Mouse (Mus musculus) forebrain, embryonic 16.5 days (tissue): ENCODE measurements around the gene Satb2. TPM values are rescaled to one million over a fixed set of nuclear protein-coding genes. Genes with fewer than 3 reads are reported as not detected.
A peak's percentile ranks its signal among the peaks of the same experiment; 100 is the strongest.

Source experiments
- ATAC-seq: fragments of 200-750 bp; cut with Nextera tagmentation; 2 replicates; pipeline ENCODE4 v1.8.0; 2017; ENCODE audit warnings: mild to moderate bottlenecking, moderate library complexity
- H3K27ac ChIP-seq: fragments of 300-500 bp; sonication (generic); 2 replicates; pipeline ENCODE4 v1.5.1; 2014; ENCODE audit warnings: low read length, control low read depth
- H3K27me3 ChIP-seq: fragments of 300-500 bp; sonication (generic); replicated peaks from 2 replicates; pipeline ENCODE4 v1.6.1; 2014; ENCODE audit warnings: low read length; ENCODE audit not compliant: control insufficient read depth, insufficient read depth
- H3K36me3 ChIP-seq: fragments of 300-500 bp; sonication (generic); 2 replicates; pipeline ENCODE4 v1.6.1; 2014; ENCODE audit not compliant: control insufficient read depth, insufficient read depth
- H3K4me1 ChIP-seq: fragments of 300-500 bp; sonication (generic); replicated peaks from 2 replicates; pipeline ENCODE4 v1.6.1; 2014; ENCODE audit warnings: low read length; ENCODE audit not compliant: control insufficient read depth, insufficient read depth
- H3K4me2 ChIP-seq: fragments of 300-500 bp; sonication (generic); 2 replicates; pipeline ENCODE4 v1.6.1; 2014; ENCODE audit warnings: mild to moderate bottlenecking, low read length, control low read depth
- H3K4me3 ChIP-seq: fragments of 300-500 bp; sonication (generic); replicated peaks from 2 replicates; pipeline ENCODE4 v1.5.1; 2014; ENCODE audit warnings: mild to moderate bottlenecking, low read length, control low read depth
- H3K9ac ChIP-seq: fragments of 300-500 bp; sonication (generic); replicated peaks from 2 replicates; pipeline ENCODE4 v1.6.1; 2014; ENCODE audit warnings: low read depth, low read length, control low read depth
- H3K9me3 ChIP-seq: fragments of 300-500 bp; sonication (generic); 2 replicates; pipeline ENCODE4 v1.6.1; 2016; ENCODE audit warnings: low read length; ENCODE audit not compliant: control insufficient read depth
- WGBS: fragments of 180-500 bp; shearing (Covaris S2); extraction: QIAGEN DNeasy Blood & Tissue Kit; methylation state at CpG from one replicate; pipeline ENCODE4 v1.1.7; 2014; 5-methylcytosine and 5-hydroxymethylcytosine counted together
- polyA plus RNA-seq: library from polyadenylated mRNA; unstranded; fragments of >200 nt; fragmentation: Nextera tagmentation; extraction: Ambion mirVana; gene quantifications from 2 replicates; pipeline ENCODE4 v1.2.1, GENCODE M21; 2015

Satb2 gene
- polyA plus RNA-seq, 1 experiment from 2014 or later = 74.5 TPM

DNA sequence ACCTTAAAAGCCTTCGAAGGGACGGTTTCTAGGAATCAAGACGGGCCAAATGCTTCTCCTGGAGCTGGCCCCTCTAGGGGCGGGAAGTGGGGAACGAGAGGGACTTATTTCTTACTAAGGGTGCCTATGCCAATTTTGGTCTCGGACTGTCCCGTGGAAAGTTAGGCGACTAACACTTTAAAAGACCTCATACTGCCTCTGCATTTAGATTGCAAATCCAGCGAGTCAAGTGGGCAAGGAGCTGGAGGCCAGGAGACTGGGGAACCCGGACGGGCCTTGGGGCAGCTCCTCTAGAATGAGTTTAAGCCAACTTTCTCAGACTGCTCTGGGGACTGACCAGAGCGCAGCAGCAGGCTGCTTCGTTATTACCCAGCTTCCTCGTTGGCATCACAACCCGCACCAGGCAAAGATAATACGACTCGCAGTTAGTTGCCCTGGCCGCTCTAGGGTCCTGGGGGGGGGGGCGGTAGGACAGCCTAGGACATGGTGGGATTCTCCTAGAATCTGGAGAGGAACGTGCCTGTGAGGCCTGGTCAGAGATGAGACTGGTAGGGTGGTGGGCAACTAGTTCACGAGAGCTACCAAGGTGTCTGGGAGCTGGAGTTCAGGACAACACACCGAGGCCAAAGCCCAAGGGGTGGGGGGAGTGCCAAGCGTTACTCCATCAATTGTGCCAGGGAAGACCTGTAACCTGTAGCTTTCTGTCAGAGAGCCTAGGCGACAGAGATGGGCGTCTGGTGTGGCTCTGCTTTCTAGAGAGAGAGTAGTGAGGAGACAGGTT, 2.2 kb downstream of the Satb2 start:
- Histone ChIP-seq H3K27me3 (peaks cover 31% of the 10 kb centered on the region), H3K9me3 (no peaks in the 10 kb centered on the region), H3K9ac (peak overlapping the region; percentile 46), H3K4me3 (peak overlapping the region; percentile 38), H3K27ac (peak overlapping the region; percentile 73), H3K4me1 (peaks cover 40% of the 10 kb centered on the region), H3K4me2 (peak overlapping the region; percentile 57), H3K36me3 (no peaks in the 10 kb centered on the region)
- 3% methylated on average over 25 of the region's 25 CpGs for WGBS
- no peak for ATAC-seq

DNA sequence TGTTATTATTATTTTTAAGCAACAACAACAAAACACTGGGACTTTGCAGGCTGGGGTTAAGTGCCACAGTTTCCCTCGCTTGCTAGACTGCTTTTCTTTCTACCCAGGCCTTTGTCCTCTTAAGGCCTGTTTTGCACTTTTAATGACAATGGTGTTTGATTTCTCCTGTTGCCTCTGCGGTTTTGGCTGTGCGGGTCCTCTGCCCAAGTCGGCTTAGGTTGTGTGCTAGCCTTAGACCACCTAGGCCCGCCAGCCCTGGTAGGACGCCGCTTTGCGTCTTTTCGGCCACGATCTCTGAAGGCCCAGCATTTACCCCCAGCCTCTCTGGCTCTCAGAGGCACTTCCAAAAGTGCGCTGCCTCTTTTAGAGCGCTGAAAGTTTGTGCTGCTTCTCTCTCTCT, 2.9 kb downstream of the Satb2 start:
- Histone ChIP-seq H3K4me3 (peak overlapping the region; percentile 30), H3K9ac (peak overlapping the region; percentile 46), H3K4me1 (peaks cover 40% of the 10 kb centered on the region), H3K9me3 (no peaks in the 10 kb centered on the region), H3K36me3 (no peaks in the 10 kb centered on the region), H3K27ac (peak overlapping the region; percentile 73), H3K4me2 (peak overlapping the region; percentile 57), H3K27me3 (peaks cover 24% of the 10 kb centered on the region)
- WGBS = 4% methylated on average over 12 of the region's 12 CpGs
- ATAC-seq = no peak

DNA sequence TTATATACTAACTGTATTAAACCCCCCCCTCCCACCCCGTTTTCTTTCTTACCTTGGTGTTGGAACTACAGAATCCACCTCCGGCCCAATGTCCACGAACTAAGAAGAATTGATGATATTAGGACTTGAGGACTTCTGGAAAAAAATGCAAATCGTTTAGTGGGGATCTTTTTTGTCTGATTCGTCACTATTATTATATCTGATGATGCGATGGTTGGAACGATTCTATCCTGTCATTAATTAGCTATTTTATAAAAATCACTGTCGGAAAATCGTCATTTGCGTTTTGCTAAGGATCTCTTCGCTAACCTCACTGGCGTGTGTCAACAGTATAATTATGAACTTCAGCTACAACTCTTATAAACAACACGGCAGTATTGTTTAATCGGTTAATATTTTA, 4.3 kb downstream of the Satb2 start:
- Histone ChIP-seq H3K27me3 (peaks cover 15% of the 10 kb centered on the region), H3K4me2 (0 out of 2 replicates have a peak overlapping the region, but pooled peaks have one; percentile 1), H3K4me1 (peaks cover 47% of the 10 kb centered on the region), H3K9me3 (no peaks in the 10 kb centered on the region), H3K9ac (no peak overlapping the region), H3K27ac (peak overlapping the region; percentile 16; the same call in 1 of the 2 replicates), H3K36me3 (no peaks in the 10 kb centered on the region), H3K4me3 (peak overlapping the region; percentile 18)
- 5% methylated on average over 14 of the region's 14 CpGs for WGBS
- no peak for ATAC-seq

DNA sequence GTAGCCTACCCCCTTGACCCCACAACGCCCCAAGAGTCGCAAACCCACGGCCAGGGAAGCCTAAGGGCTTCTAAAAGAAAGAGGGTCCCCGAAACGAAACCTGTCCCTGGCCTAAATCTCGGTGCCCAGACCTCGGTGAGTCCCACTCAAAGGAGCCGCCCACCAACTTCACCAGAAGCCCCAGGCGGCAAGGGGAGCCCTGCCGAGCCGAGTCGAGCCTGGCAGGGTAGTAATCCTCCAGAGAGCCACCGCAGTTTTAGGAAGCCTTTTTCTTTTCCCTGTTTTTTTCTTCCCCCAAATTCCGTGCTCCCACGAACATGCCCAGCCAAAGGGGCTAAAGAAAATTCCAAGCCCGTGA, 4.9 kb downstream of the Satb2 start:
- no peaks in the 10 kb centered on the region for H3K9me3 ChIP-seq
- peaks cover 15% of the 10 kb centered on the region for H3K27me3 ChIP-seq
- no peaks in the 10 kb centered on the region for H3K36me3 ChIP-seq
- H3K4me1 ChIP-seq = peaks cover 47% of the 10 kb centered on the region
- WGBS = under 1% methylated on average over 16 of the region's 16 CpGs
- ATAC-seq = no peak
- H3K4me2 ChIP-seq = peak overlapping the region; percentile 97
- peak overlapping the region; percentile 77 for H3K4me3 ChIP-seq
- H3K27ac ChIP-seq = peak overlapping the region; percentile 97
- H3K9ac ChIP-seq = peak overlapping the region; percentile 92

DNA sequence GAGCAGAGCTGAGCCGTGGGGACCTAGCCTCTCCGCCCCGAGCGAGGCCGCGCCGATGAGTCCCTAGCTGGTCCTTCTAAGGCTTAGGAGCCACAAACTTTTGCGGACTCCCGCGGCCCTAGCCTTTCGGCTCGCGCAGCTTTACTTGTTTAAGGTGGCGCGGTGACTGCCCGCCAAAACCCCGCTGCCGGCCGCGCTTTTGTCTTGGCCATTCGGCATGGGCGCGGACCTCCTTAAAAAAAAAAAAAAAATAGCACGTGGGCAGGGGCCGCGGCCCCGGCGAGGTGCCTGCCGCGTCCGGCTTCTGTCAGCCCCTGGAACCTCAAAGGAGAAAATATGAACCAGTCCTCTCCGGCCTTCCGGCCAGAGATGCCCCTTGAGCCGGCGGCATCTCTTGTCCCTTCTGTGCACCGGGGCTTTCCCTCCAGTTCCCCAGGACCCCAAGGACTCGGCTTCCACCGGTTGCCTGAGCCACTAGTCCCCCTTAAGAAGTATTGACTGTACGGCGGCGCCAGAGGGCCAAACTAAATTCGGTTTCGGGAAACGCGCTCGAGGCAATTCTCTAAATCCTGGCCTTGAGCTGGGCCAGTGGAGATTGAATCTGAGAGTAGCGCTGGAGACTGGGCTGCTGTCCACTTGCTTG, 5.4 kb downstream of the Satb2 start:
- Histone ChIP-seq H3K9ac (peak overlapping the region; percentile 92), H3K36me3 (no peaks in the 10 kb centered on the region), H3K27ac (peak overlapping the region; percentile 97), H3K4me1 (peaks cover 47% of the 10 kb centered on the region), H3K9me3 (no peaks in the 10 kb centered on the region), H3K4me2 (peak overlapping the region; percentile 97), H3K27me3 (peaks cover 12% of the 10 kb centered on the region), H3K4me3 (peak overlapping the region; percentile 77)
- peak; percentile 49 for ATAC-seq
- WGBS = under 1% methylated on average over 41 of the region's 47 CpGs

DNA sequence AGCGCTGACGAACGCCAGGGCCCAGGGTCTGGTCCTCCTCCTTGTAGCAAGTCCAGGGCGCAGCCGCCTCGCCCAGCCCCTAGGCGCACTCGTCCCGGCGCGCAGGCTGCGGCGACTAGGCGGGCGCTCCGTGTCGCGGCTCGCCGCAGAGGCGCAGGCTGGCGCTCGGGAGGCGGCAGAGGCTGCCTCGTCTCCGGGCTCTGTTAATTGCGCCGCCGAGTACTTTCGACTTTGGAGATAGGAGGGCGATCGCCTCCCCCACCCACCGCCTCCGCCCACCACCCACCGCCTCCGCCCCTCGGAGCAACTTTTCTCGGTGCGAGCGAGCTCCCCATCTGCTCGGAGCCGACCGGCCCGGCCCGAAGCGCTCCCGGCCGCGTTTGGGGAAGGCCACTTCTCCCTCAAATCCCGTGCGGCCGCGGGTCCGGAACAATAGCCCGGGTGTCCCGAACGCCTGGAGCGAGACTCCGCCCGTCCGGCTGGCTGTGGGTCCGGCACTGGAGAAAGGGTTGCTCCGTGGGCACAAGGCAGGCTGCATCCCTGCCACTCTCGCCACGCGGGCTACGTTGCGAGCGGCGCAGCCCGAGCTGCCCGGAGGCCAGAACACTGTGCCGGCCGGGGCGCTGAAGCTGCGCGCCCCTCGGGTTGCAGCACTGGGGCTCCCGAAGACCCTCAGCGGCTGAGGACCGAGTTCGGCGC, 6.0 kb downstream of the Satb2 start:
- Histone ChIP-seq H3K27ac (peak overlapping the region; percentile 97), H3K36me3 (no peaks in the 10 kb centered on the region), H3K4me3 (peak overlapping the region; percentile 77), H3K27me3 (peaks cover 12% of the 10 kb centered on the region), H3K4me2 (peak overlapping the region; percentile 97), H3K9me3 (no peaks in the 10 kb centered on the region), H3K4me1 (peaks cover 42% of the 10 kb centered on the region), H3K9ac (peak overlapping the region; percentile 92)
- ATAC-seq = peak; percentile 74
- under 1% methylated on average over 83 of the region's 83 CpGs for WGBS

DNA sequence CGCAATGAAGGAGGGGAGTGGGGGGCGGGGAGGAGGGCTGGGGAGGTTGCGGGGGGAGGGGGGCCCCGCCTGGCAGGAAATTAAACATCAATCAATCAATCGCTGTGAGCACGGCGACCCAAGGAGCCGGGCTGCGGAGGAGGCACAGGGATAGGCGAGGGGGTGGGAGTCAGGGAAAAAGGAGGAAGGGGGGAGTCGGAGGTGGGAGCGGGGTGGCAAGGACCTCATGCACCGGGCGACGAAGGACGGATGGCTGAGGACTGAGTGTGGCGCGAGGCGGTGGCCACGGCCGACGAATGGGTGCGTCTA, 6.6 kb downstream of the Satb2 start:
- peak overlapping the region; percentile 97 for H3K27ac ChIP-seq
- peak overlapping the region; percentile 92 for H3K9ac ChIP-seq

DNA sequence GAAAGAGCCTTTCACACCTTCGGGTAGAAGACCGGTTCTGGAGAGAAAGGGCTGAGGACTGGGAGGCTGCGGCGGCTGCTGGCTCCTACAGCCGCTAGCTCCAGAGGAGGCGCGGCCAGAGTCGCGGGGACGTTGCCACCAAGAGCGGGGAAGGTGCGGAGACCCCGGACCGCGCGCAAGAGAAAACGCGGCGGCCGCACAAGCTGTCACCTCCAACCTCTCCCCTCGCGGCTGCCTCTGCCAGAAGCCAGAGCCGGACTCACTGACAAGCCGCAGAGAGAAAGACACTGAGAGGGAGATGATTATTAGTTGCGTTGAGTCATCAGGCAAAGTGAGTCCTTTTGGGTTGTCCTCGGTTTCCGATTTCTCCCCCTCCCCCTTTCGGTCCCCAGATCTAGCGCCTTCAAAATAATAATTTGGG, 7.0 kb downstream of the Satb2 start:
- H3K27ac ChIP-seq = peak overlapping the region; percentile 97
- peaks cover 32% of the 10 kb centered on the region for H3K4me1 ChIP-seq
- peak; percentile 5; the same call in 1 of the 2 replicates for ATAC-seq
- peak overlapping the region; percentile 92 for H3K9ac ChIP-seq
- under 1% methylated on average over 29 of the region's 29 CpGs for WGBS
- no peaks in the 10 kb centered on the region for H3K9me3 ChIP-seq
- no peaks in the 10 kb centered on the region for H3K36me3 ChIP-seq
- H3K4me2 ChIP-seq = peak overlapping the region; percentile 97
- peaks cover 9% of the 10 kb centered on the region for H3K27me3 ChIP-seq
- peak overlapping the region; percentile 77 for H3K4me3 ChIP-seq

More for the DNA sequence above, 6.6 kb downstream of the Satb2 start:
- peak overlapping the region; percentile 77 for H3K4me3 ChIP-seq
- WGBS = 0% methylated on average over 20 of the region's 23 CpGs
- H3K9me3 ChIP-seq = no peaks in the 10 kb centered on the region
- H3K4me2 ChIP-seq = peak overlapping the region; percentile 97
- ATAC-seq = no peak
- peaks cover 37% of the 10 kb centered on the region for H3K4me1 ChIP-seq
- no peaks in the 10 kb centered on the region for H3K36me3 ChIP-seq
- H3K27me3 ChIP-seq = peaks cover 12% of the 10 kb centered on the region

DNA sequence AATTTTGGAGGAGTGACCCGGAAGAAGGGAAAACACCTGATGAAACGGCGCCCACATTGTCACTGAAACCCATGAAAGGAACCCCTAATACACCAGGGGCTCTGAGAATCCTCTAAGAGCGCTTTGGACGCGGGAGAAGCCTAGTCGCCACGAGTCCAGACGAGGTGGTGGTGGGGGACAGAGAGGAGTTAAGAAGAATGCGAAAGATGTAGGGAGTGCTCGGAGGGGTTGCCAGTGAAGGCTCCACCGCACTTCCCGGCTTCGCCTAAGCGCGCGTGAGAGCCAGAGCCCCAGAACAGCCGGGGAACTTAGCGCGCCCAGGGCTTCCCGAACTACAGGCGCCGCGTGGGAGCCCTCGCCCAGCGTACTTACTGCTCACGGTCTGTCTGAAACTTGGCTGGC, 7.7 kb downstream of the Satb2 start:
- Histone ChIP-seq H3K36me3 (no peaks in the 10 kb centered on the region), H3K9ac (peak overlapping the region; percentile 92), H3K27ac (peak overlapping the region; percentile 97), H3K4me2 (peak overlapping the region; percentile 97), H3K9me3 (no peaks in the 10 kb centered on the region), H3K4me1 (peaks cover 29% of the 10 kb centered on the region), H3K27me3 (peaks cover 4% of the 10 kb centered on the region), H3K4me3 (peak overlapping the region; percentile 77)
- WGBS = under 1% methylated on average over 27 of the region's 27 CpGs
- no peak for ATAC-seq
